Mouse (Mus musculus): Measurements from ENCODE around the gene Mycbpap.

DNA sequence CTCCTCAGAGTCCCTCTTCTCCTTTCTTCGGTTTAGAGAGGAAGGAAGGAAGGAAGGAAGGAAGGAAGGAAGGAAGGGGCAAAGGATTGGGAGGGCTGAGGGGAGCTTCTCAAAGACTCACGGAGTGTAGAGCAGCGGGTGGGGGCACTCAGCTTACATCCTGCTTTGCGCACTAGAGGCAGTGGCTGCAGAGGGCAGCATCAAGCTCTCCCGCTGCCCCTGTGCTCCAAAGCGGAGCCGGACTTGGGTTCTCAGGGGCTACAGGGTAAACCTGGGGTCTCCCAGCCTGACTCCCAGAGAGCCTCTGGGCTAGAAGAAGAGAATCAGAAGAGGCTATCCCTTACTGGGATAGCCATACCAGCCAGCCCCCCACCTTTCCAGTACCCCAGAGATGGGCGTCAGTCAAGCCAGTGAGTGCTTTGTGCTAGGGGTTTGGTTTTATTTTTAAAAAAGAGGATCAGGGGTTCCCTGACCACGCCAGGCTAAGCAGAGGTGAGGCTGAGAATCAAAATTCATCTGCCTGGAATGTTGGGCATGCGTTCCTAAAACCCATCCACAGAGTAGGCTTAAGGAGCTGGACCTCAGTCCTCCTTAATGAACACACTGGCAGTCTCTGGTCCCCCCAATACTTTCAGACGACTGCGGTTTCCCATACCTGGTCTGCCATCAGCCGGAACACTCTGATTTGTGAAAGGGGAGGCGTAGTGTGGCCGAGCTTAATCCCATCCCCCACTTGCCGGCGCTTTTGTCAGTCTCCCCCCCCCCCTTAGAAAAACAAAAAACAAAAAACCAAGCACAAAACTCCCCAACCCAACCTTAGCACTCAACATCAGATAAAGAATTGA, 49.6 kb downstream of the Mycbpap start:
- TF ChIP-seq CTCF (IDR thresholded peaks at IDR 0.05; ENCODE audit: borderline replicate concordance, insufficient read depth, low read depth, low read length) (no peak), POLR2A (IDR thresholded peaks at IDR 0.05; ENCODE audit: borderline replicate concordance, insufficient read depth, low read length) (no peak)
